Mouse (Mus musculus): Measurements from ENCODE around the gene Sclt1. TPM values are rescaled to one million over a fixed set of nuclear protein-coding genes. Genes with fewer than 3 reads are reported as not detected.
A peak's percentile ranks its signal among the peaks of the same experiment; 100 is the strongest.
"Not testable (repeated sequence)": the region's sequence is repeated elsewhere in the genome, so short reads cannot be mapped to it uniquely, and the experiment has no call there.

Gene Sclt1
- 12.7 and 12.9 TPM in 2 replicates for polyA plus RNA-seq (2016; fragmentation: Nextera tagmentation; extraction: Ambion mirVana)

DNA sequence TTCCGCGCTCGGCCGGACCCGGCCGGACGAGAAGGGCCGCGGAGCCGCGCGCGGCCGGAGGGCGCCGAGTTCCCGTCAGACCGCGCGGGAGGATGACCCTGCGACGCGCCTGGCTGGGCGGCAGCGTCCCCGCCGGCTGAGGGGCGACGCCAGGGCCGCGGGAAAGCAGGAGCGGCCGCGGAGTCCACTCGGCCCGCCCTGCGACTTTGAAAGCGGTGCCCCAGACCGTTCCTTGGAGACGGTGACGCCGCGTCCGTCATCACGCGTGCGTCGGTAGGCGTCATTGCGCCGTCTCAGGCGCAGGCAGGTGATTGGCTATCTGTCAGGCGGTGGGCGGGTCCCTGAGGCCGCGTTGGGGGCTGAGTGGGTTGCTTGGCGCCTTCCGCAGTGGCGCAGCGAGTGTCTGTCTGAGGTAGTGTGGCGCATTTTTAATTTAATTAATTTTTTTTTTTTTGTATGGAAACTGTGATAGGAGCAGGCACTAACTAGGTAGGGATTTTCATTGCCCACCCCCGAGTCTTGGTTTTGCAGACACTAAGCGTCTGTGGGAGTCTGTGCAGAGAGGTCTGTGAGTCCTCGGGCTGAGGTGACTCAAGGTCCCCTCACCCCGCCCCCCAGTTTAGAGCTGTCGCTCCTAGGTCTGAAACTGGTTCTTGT, at the start of gene Sclt1, which contains the start of gene D3Ertd751e:
Gene Sclt1 (minus strand): TSS at position 237 of the 657 bp plus-strand sequence.
Gene D3Ertd751e (plus strand): TSS at position 334 of the 657 bp plus-strand sequence.
- H3K36me3 ChIP-seq: no peaks in the 10 kb centered on the region
- peak; percentile 100 for ATAC-seq (ENCODE audit: insufficient number of reproducible peaks, low FRiP score)
- H3K27me3 ChIP-seq (replicated peaks): no peaks in the 10 kb centered on the region

GRCm38 (mm10) chr3:41762091-41762490, 19.8 kb upstream of the Sclt1 start:
- WGBS: 80% methylated on average over 3 of the region's 3 CpGs
- no peak overlapping the region for H3K27ac ChIP-seq (ENCODE audit: poor library complexity, severe bottlenecking)
- no peaks in the 10 kb centered on the region for H3K4me1 ChIP-seq (replicated peaks)
- H3K4me3 ChIP-seq: no peak overlapping the region
- no peaks in the 10 kb centered on the region for H3K27me3 ChIP-seq (replicated peaks)
- H3K9me3 ChIP-seq (replicated peaks): no peaks in the 10 kb centered on the region
- H3K36me3 ChIP-seq: peaks cover under 1% of the 10 kb centered on the region; the same call in 1 of the 2 replicates
- no peak for ATAC-seq (ENCODE audit: insufficient number of reproducible peaks, low FRiP score)
- H3K4me2 ChIP-seq: no peak overlapping the region
- no peak overlapping the region for H3K9ac ChIP-seq

More for the DNA sequence above, at the start of gene Sclt1, which contains the start of gene D3Ertd751e:
- peak within 1 kb of the TSS; percentile 78 for H3K4me3 ChIP-seq
- 0 out of 2 replicates have a peak, but pooled peaks cover 2% of the 10 kb centered on the region for H3K4me1 ChIP-seq (replicated peaks)
- WGBS: under 1% methylated on average over 66 of the region's 66 CpGs
- peak within 1 kb of the TSS; percentile 89 for H3K27ac ChIP-seq (ENCODE audit: poor library complexity, severe bottlenecking)
- H3K9ac ChIP-seq: peak within 1 kb of the TSS; percentile 82
- no peaks in the 10 kb centered on the region for H3K9me3 ChIP-seq (replicated peaks)
- peak within 1 kb of the TSS; percentile 68 for H3K4me2 ChIP-seq

DNA sequence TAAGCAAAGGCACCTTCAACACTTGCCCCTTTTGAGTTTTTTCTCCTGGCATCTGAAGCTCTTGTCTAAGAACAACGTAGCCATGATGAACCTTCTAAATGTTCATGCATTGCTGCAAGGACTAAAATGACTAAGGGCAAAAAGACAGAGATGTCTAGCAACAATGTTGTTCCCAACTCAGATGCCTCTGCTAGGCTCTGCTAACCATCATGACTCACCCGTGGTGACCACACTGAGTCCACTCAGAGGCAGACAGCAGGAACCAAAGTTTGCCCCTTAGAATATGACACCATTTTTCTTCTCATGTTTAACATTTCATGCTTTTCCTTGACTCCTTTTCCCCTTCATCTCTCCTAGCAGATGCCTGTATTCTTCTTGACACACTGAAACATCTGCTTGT, 12.2 kb upstream of the Sclt1 start:
- H3K36me3 ChIP-seq: peaks cover 4% of the 10 kb centered on the region; the same call in 1 of the 2 replicates
- H3K9me3 ChIP-seq (replicated peaks): no peaks in the 10 kb centered on the region
- no peaks in the 10 kb centered on the region for H3K27me3 ChIP-seq (replicated peaks)
- H3K4me1 ChIP-seq (replicated peaks): no peaks in the 10 kb centered on the region
- no peak overlapping the region for H3K4me3 ChIP-seq
- WGBS: 60% methylated on average over 2 of the region's 2 CpGs
- H3K27ac ChIP-seq (ENCODE audit: poor library complexity, severe bottlenecking): no peak overlapping the region
- no peak overlapping the region for H3K4me2 ChIP-seq
- ATAC-seq (ENCODE audit: insufficient number of reproducible peaks, low FRiP score): no peak
- H3K9ac ChIP-seq: no peak overlapping the region

- ATAC-seq (ENCODE audit: insufficient number of reproducible peaks, low FRiP score): no peak
- Histone ChIP-seq H3K9ac (no peak overlapping the region), H3K4me3 (peak overlapping the region; percentile 78; the same call in 1 of the 2 replicates)
Measured at GRCm38 (mm10) chr3:41743436-41743835, 1.1 kb upstream of the Sclt1 start.

DNA sequence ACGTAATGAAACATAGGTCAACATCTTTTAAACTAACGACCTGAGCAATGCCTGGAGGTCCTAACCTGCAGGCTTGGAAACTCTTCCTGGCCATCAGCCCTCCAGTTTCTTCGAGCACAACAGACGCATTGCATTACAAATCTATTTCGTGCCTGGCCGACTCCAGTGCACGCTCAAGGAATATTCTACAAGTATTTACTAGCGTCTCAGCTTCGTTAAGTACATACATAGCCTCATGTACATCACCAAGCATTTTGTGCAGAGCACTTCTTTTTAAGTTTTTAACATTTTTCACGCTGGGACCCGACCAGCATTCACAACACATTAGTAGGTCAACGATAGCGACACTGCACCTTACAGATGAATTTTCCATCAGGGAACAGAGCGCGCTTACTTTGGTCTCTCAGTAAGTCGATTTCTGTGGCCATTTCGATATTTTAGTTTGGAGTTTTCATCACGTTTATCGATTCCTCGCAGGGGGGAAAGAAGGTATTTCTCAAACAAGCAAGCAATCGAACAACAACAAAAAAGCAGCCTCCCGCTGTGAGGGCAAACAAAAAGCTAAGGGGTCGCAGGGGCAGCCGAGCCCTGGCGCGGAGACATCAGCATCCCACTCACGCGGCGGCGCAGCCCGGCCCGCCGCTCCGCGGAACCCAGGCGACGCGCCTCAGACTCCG, 575 bp downstream of the Sclt1 start:
- Histone ChIP-seq H3K4me2 (peak overlapping the region; percentile 68), H3K27me3 (replicated peaks) (no peaks in the 10 kb centered on the region), H3K4me1 (replicated peaks) (0 out of 2 replicates have a peak, but pooled peaks cover 2% of the 10 kb centered on the region), H3K9me3 (replicated peaks) (no peaks in the 10 kb centered on the region), H3K4me3 (peak overlapping the region; percentile 78), H3K27ac (ENCODE audit: poor library complexity, severe bottlenecking) (peak overlapping the region; percentile 89), H3K36me3 (no peaks in the 10 kb centered on the region), H3K9ac (peak overlapping the region; percentile 82)
- WGBS: under 1% methylated on average over 39 of the region's 39 CpGs
- ATAC-seq (ENCODE audit: insufficient number of reproducible peaks, low FRiP score): no peak

More at GRCm38 (mm10) chr3:41743436-41743835, 1.1 kb upstream of the Sclt1 start:
- no peaks in the 10 kb centered on the region for H3K27me3 ChIP-seq (replicated peaks)
- no peak overlapping the region for H3K27ac ChIP-seq (ENCODE audit: poor library complexity, severe bottlenecking)
- H3K36me3 ChIP-seq: no peaks in the 10 kb centered on the region
- H3K9me3 ChIP-seq (replicated peaks): no peaks in the 10 kb centered on the region
- H3K4me2 ChIP-seq: peak overlapping the region; percentile 50
- 0 out of 2 replicates have a peak, but pooled peaks cover 2% of the 10 kb centered on the region for H3K4me1 ChIP-seq (replicated peaks)
- 52% methylated on average over 6 of the region's 6 CpGs for WGBS

DNA sequence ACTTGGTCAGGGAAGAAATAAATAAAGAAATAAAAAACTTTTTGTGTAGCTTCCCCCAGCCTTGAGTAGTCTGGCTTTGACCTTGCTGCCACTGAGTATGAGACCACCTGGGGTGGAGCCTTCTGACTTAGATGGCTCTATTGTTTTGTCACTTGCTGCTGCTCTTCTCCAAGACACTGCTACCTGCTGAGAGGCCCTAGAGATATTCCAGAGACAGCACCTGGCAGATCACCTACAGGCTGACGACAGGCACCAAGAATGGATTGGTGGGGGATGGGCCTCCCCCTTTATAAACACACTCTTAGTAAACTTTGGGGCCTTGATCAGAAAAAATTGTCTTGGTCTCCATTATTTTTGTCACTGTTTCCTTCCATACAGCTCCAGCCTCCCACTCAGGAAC, 46.6 kb downstream of the Sclt1 start:
- Histone ChIP-seq H3K4me1 (replicated peaks) (no peaks in the 10 kb centered on the region), H3K9me3 (replicated peaks) (no peaks in the 10 kb centered on the region), H3K27ac (ENCODE audit: poor library complexity, severe bottlenecking) (no peak overlapping the region), H3K9ac (no peak overlapping the region), H3K4me3 (no peak overlapping the region), H3K27me3 (replicated peaks) (no peaks in the 10 kb centered on the region), H3K4me2 (no peak overlapping the region), H3K36me3 (peaks cover 7% of the 10 kb centered on the region; the same call in 1 of the 2 replicates)
- ATAC-seq (ENCODE audit: insufficient number of reproducible peaks, low FRiP score): no peak
- 65% methylated on average over 1 of the region's 1 CpGs for WGBS

DNA sequence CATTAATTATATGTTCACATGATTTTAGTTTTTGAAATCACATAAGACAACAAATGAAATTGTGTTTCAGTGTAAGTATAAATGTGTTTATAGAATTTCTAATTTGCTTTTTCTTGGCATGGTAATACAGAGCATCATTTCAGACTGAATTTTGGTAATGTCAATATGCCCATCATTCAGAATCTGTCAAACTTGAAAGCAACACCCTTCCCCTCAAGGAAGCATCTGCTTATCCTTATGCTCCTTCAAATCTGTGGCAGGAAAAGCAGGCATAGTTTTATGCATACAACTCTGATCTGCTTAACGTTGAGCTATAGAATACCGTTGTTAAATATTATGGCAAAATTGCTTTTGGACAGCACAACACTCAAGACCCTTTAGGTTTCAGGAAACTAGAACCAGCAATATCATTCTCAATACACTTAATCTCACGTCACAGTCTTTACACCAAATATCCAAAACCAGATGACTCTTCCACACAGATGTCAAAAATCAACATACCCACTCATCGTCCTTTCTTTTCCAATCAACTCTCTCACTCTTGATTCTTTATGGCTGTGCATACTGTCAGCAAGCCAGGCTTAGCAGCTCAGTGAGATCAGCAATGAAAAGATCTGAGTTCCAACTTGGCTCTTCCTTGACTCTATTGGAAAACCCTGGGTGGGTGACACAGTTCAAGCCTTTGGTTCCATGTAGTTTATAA, 49.7 kb downstream of the Sclt1 start:
- ATAC-seq (ENCODE audit: insufficient number of reproducible peaks, low FRiP score): no peak
- 89% methylated on average over 4 of the region's 4 CpGs for WGBS
- no peak overlapping the region for H3K27ac ChIP-seq (ENCODE audit: poor library complexity, severe bottlenecking)
- no peaks in the 10 kb centered on the region for H3K36me3 ChIP-seq
- H3K9me3 ChIP-seq (replicated peaks): no peaks in the 10 kb centered on the region
- H3K4me3 ChIP-seq: no peak overlapping the region
- no peak overlapping the region for H3K9ac ChIP-seq
- no peak overlapping the region for H3K4me2 ChIP-seq
- no peaks in the 10 kb centered on the region for H3K27me3 ChIP-seq (replicated peaks)
- no peaks in the 10 kb centered on the region for H3K4me1 ChIP-seq (replicated peaks)

GRCm38 (mm10) chr3:41690114-41690640, 52.1 kb downstream of the Sclt1 start:
- not testable (repeated sequence) for H3K4me2 ChIP-seq; H3K4me3 ChIP-seq; H3K9ac ChIP-seq; H3K9me3 ChIP-seq (replicated peaks); ATAC-seq (ENCODE audit: insufficient number of reproducible peaks, low FRiP score); H3K27me3 ChIP-seq (replicated peaks); H3K36me3 ChIP-seq; H3K27ac ChIP-seq (ENCODE audit: poor library complexity, severe bottlenecking); H3K4me1 ChIP-seq (replicated peaks)
- 81% methylated on average over 13 of the region's 13 CpGs for WGBS

DNA sequence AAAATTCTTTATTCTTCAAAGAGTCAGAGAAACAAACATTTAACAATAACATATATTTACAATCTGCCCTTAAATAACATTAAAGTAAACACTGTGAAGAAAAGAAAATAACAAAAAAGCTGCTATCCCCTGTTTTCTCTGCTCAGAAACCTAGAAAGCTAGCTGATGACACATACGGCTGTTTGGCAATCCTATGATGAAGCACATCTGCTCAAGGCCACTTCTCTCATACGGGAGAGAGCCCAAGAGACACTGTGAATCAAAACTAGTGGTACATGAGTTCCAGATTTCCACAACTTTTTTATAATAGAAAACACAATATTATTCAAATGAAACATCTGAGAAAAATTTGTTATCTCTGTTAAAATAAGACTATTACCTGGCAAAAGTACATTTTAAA, 55.9 kb downstream of the Sclt1 start:
- no peaks in the 10 kb centered on the region for H3K9me3 ChIP-seq (replicated peaks)
- ATAC-seq (ENCODE audit: insufficient number of reproducible peaks, low FRiP score): no peak

DNA sequence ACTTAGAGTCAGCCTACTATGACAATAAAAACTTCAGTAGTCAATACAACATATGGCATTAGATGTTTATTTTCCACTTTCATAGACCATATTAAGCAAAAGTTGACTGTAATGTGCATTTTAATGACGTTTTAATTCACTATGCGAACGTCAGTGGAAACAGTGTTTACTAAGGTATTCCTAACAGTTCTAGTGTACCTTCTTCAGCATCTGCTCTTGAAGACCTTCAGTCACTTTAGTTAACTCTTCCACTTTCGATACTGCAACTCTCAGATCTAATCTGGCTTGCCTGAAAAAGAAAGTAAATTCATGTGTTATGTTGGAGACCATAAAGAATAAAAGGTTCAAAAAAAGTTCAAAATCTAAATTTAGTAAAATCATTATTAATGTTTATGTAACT, 60.2 kb downstream of the Sclt1 start:
- Histone ChIP-seq H3K4me1 (replicated peaks) (no peaks in the 10 kb centered on the region), H3K9ac (no peak overlapping the region), H3K9me3 (replicated peaks) (no peaks in the 10 kb centered on the region), H3K4me2 (no peak overlapping the region), H3K27ac (ENCODE audit: poor library complexity, severe bottlenecking) (no peak overlapping the region), H3K36me3 (peaks cover 2% of the 10 kb centered on the region; the same call in 1 of the 2 replicates), H3K4me3 (no peak overlapping the region), H3K27me3 (replicated peaks) (no peaks in the 10 kb centered on the region)
- 86% methylated on average over 4 of the region's 4 CpGs for WGBS
- no peak for ATAC-seq (ENCODE audit: insufficient number of reproducible peaks, low FRiP score)

More for the DNA sequence above, 55.9 kb downstream of the Sclt1 start:
- no peak overlapping the region for H3K4me3 ChIP-seq
- 66% methylated on average over 2 of the region's 2 CpGs for WGBS
- no peak overlapping the region for H3K4me2 ChIP-seq
- no peaks in the 10 kb centered on the region for H3K27me3 ChIP-seq (replicated peaks)
- H3K4me1 ChIP-seq (replicated peaks): no peaks in the 10 kb centered on the region
- no peak overlapping the region for H3K9ac ChIP-seq
- H3K36me3 ChIP-seq: peaks cover 2% of the 10 kb centered on the region; the same call in 1 of the 2 replicates
- H3K27ac ChIP-seq (ENCODE audit: poor library complexity, severe bottlenecking): no peak overlapping the region

DNA sequence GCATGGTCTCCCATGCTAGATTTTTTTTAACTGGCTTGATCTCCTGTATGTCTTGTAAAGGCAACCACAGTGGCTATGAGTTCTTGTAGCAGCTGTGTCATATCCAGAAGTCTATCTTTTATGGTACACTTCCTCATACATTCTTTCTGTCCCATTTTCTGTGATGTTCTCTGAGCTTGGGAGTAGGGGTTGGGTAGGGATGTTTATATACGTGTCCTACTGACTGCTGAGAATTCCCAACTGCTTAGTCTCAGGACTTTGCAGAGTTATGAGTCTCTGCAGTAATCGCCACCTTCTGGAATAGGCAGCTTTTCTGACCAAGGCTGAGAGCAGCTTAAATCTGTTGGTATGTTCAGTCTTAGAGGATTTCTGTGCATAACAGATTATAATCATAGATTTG, 65.7 kb downstream of the Sclt1 start:
- Histone ChIP-seq H3K27me3 (replicated peaks) (no peaks in the 10 kb centered on the region), H3K36me3 (peaks cover 10% of the 10 kb centered on the region), H3K9ac (no peak overlapping the region), H3K9me3 (replicated peaks) (no peaks in the 10 kb centered on the region), H3K4me3 (no peak overlapping the region), H3K27ac (ENCODE audit: poor library complexity, severe bottlenecking) (no peak overlapping the region), H3K4me2 (no peak overlapping the region), H3K4me1 (replicated peaks) (no peaks in the 10 kb centered on the region)
- WGBS: 78% methylated on average over 2 of the region's 2 CpGs
- no peak for ATAC-seq (ENCODE audit: insufficient number of reproducible peaks, low FRiP score)
